In genomic region chr16:5233418-5234313, GRCm38 (mm10) we compare ENCODE assay signal across 8 mouse cellular contexts. TPM values are rescaled to one million over a fixed set of nuclear protein-coding genes. Genes with fewer than 3 reads are reported as not detected.
A peak's percentile ranks its signal among the peaks of the same experiment; 100 is the strongest.
DNase-seq lines count a peak whose midpoint lies in the region; ATAC-seq lines count a peak whose summit lies in the region.

Alg1 (plus strand) TSS chr16:5233621.

- H3K27ac ChIP-seq in intestine, embryonic 14.5 days (ENCODE audit: low read depth): peak within 1 kb of the TSS; percentile 27; the same call in 1 of the 2 replicates

- no peaks in the 10 kb centered on the region for H3K9me3 ChIP-seq in intestine, embryonic 14.5 days (ENCODE audit: control insufficient read depth, low read length)

- peak; percentile 94 for ATAC-seq in intestine, embryonic 14.5 days (replicated peaks; ENCODE audit: low FRiP score, low TSS enrichment, low read depth)

- H3K36me3 ChIP-seq in intestine, embryonic 14.5 days (ENCODE audit: control insufficient read depth, insufficient read depth, low read length): peaks cover 9% of the 10 kb centered on the region; the same call in 1 of the 2 replicates

- intact Hi-C loops in left cerebral cortex, postnatal 14 days (cut with DNase I): no loop called here

- DNase-seq in adrenal gland, adult 18-20 months (ENCODE audit: low spot score in 2 of 2): peak; percentile 88 to 93
- DNase-seq in embryo, embryonic 11 days: peak; percentile 97
- DNase-seq in gastrocnemius, postnatal 25 days: peak; percentile 93
- DNase-seq in intestine, embryonic 14.5 days (ENCODE audit: low spot score): peak; percentile 90
- DNase-seq in left cerebral cortex, postnatal 14 days (ENCODE audit: low spot score in 2 of 2): peak; percentile 95
- DNase-seq in mesoderm, embryonic 11.5 days (ENCODE audit: low read depth, low spot score): peak; percentile 96
- peak; percentile 90 to 91 for DNase-seq in right cerebral cortex, postnatal 36 days (ENCODE audit: low spot score in 2 of 2)
- peak; percentile 93 for DNase-seq in yolk sac, embryonic 10.5 days (ENCODE audit: low spot score)

- peaks cover 10% of the 10 kb centered on the region for H3K4me1 ChIP-seq in intestine, embryonic 14.5 days (replicated peaks; ENCODE audit: control insufficient read depth, insufficient read depth, low read length)

- H3K9ac ChIP-seq in intestine, embryonic 14.5 days (ENCODE audit: low read length): peak within 1 kb of the TSS; percentile 70

- peak within 1 kb of the TSS; percentile 90 for H3K4me2 ChIP-seq in intestine, embryonic 14.5 days (ENCODE audit: low read length)

- under 1% methylated on average over 47 of the region's 47 CpGs for WGBS in intestine, embryonic 14.5 days

- no peaks in the 10 kb centered on the region for H3K27me3 ChIP-seq in intestine, embryonic 14.5 days (replicated peaks; ENCODE audit: control insufficient read depth, insufficient read depth, low read length)

- H3K4me3 ChIP-seq in intestine, embryonic 14.5 days (ENCODE audit: low read depth, low read length): peak within 1 kb of the TSS; percentile 95

RNA-seq across cellular contexts. Expression of gene Alg1, which starts in this region (rescaled TPM):
- total RNA-seq in adrenal gland, adult 18-20 months (2021): 10 to 100 TPM; 28.8 to 39.4 TPM
- total RNA-seq in gastrocnemius, postnatal 25 days (2021): 10 to 100 TPM in 1 of 2 experiments, 1 to 10 TPM in 1; 7.1 to 11.6 TPM
- polyA plus RNA-seq in intestine, embryonic 14.5 days (2014; fragmentation: Nextera tagmentation; extraction: Ambion mirVana): 28.7 and 32.1 TPM in 2 replicates
- 10 to 100 TPM; 26.9 to 29.7 TPM for total RNA-seq in left cerebral cortex, postnatal 14 days (2021)

Comparison
In these comparisons a context has a peak if more than half of its experiments do, and no peak if none do; other contexts are left out.
1. Peak in every context shown above with its lines: DNase-seq, ATAC-seq, H3K4me3 ChIP-seq and H3K27ac ChIP-seq.